Mouse (Mus musculus) midbrain, embryonic 16.5 days (tissue): ENCODE data around the gene Lpar1. TPM values are rescaled to one million over a fixed set of nuclear protein-coding genes. Genes with fewer than 3 reads are reported as not detected.
"Not testable (repeated sequence)": the region's sequence is repeated elsewhere in the genome, so short reads cannot be mapped to it uniquely, and the experiment has no call there.

Experiments used
- ATAC-seq: fragments of 200-750 bp; cut with Nextera tagmentation; 2 replicates; pipeline ENCODE4 v1.8.0; 2017; ENCODE audit warnings: moderate TSS enrichment
- H3K27ac ChIP-seq: fragments of 300-500 bp; sonication (generic); 2 replicates; pipeline ENCODE4 v1.5.1; 2014; ENCODE audit warnings: mild to moderate bottlenecking, low read length, mixed read lengths
- H3K27me3 ChIP-seq: fragments of 300-500 bp; sonication (generic); 2 replicates; pipeline ENCODE4 v1.6.1; 2014; ENCODE audit warnings: low read depth, low read length, mixed read lengths; ENCODE audit not compliant: control insufficient read depth, insufficient read depth
- H3K36me3 ChIP-seq: fragments of 300-500 bp; sonication (generic); 2 replicates; pipeline ENCODE4 v1.6.1; 2014; ENCODE audit warnings: mild to moderate bottlenecking, low read length, moderate library complexity, mixed read lengths; ENCODE audit not compliant: control insufficient read depth, insufficient read depth
- H3K4me1 ChIP-seq: fragments of 300-500 bp; sonication (generic); 2 replicates; pipeline ENCODE4 v1.6.1; 2014; ENCODE audit warnings: mild to moderate bottlenecking, low read length, mixed read lengths; ENCODE audit not compliant: control insufficient read depth, insufficient read depth
- H3K4me2 ChIP-seq: fragments of 300-500 bp; sonication (generic); 2 replicates; pipeline ENCODE4 v1.6.1; 2014; ENCODE audit warnings: mild to moderate bottlenecking, low read length, mixed read lengths
- H3K4me3 ChIP-seq: fragments of 300-500 bp; sonication (generic); 2 replicates; pipeline ENCODE4 v1.5.1; 2014; ENCODE audit warnings: low read depth, mild to moderate bottlenecking, low read length, moderate library complexity, mixed read lengths
- H3K9ac ChIP-seq: fragments of 300-500 bp; sonication (generic); 2 replicates; pipeline ENCODE4 v1.6.1; 2014; ENCODE audit warnings: low read depth, low read length, mixed read lengths
- H3K9me3 ChIP-seq: fragments of 300-500 bp; sonication (generic); replicated peaks from 2 replicates; pipeline ENCODE4 v1.6.1; 2014; ENCODE audit warnings: mild to moderate bottlenecking, low read length, mixed read lengths; ENCODE audit not compliant: control insufficient read depth, poor library complexity, severe bottlenecking
- WGBS: fragments of 180-500 bp; shearing (Covaris S2); extraction: QIAGEN DNeasy Blood & Tissue Kit; methylation state at CpG from one replicate; pipeline ENCODE4 v1.1.7; 2014; 5-methylcytosine and 5-hydroxymethylcytosine counted together
- polyA plus RNA-seq: library from polyadenylated mRNA; unstranded; fragments of >200 nt; fragmentation: Nextera tagmentation; extraction: Ambion mirVana; gene quantifications from 2 replicates; pipeline ENCODE4 v1.2.1, GENCODE M21; 2015

Lpar1 gene
- polyA plus RNA-seq, 1 experiment from 2014 or later: 23.8 TPM

DNA sequence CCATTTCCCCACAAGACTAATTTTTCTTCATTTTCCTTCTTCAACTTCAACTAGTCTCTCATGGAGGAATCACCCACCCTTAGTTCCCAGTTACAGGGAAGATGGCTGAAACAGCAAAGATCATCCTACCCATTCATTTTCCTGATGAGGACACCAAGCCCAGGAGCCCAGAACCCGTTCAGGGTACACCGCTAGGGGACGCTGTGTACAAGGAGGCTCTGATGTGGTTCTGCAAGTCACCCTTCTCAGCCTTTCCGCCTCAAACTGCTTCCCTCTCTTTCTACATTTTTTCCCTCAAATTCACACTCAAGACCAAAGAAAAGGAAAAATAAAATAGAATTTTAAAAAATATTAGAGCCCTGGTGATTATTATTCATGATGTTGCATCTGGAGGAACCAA lies 1.9 kb downstream of the Lpar1 start:
- 8% methylated on average over 4 of the region's 4 CpGs for WGBS
- no peak overlapping the region for H3K9ac ChIP-seq
- H3K36me3 ChIP-seq: no peaks in the 10 kb centered on the region
- peaks cover 10% of the 10 kb centered on the region for H3K4me1 ChIP-seq
- no peaks in the 10 kb centered on the region; the same call in 1 of the 2 replicates for H3K27me3 ChIP-seq
- H3K27ac ChIP-seq: no peak overlapping the region
- H3K4me2 ChIP-seq: peak overlapping the region; percentile 97; the same call in 1 of the 2 replicates
- no peaks in the 10 kb centered on the region for H3K9me3 ChIP-seq
- H3K4me3 ChIP-seq: no peak overlapping the region
- no peak for ATAC-seq

DNA sequence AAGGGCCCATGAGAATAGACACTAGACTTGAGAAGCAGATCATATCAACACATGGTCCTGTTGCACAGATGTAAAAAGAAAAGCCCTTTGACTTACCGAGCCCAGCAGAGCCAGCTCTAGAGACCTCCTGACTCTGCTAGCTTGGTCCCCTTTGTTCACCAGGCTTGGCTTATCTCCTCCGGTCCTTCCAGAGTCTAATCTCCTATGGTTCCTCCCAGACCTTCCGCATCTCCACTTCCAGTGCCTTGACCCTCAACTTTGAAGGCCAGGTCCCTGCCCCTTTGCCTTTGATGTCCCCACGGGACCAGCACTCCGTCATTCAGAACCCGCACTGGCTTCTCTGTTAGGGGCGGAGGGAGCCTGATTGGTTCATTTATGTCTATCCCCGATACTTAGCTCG lies 6.0 kb downstream of the Lpar1 start:
- H3K27ac ChIP-seq: no peak overlapping the region
- H3K36me3 ChIP-seq: no peaks in the 10 kb centered on the region
- WGBS: 73% methylated on average over 9 of the region's 9 CpGs
- no peaks in the 10 kb centered on the region for H3K9me3 ChIP-seq
- no peaks in the 10 kb centered on the region for H3K27me3 ChIP-seq
- H3K9ac ChIP-seq: no peak overlapping the region
- no peak overlapping the region for H3K4me3 ChIP-seq
- no peak for ATAC-seq
- H3K4me1 ChIP-seq: peaks cover 4% of the 10 kb centered on the region; the same call in 1 of the 2 replicates
- no peak overlapping the region for H3K4me2 ChIP-seq

DNA sequence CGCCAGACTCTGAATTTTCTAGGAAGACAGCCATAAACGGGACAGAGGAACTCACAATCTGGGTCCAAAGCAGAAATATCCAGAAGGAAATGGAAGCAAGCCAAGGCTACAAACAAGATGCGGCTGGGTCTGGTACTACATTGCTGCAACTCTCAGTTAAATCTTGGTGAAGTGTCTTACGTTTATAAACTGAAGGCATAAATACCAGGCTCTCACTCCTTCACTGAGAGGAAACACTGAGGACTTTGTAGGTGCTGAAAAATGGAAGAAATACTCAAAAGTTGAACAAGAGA lies 6.5 kb downstream of the Lpar1 start:
- Histone ChIP-seq H3K4me2 (no peak overlapping the region), H3K27me3 (no peaks in the 10 kb centered on the region), H3K4me3 (no peak overlapping the region), H3K36me3 (no peaks in the 10 kb centered on the region), H3K27ac (no peak overlapping the region), H3K9ac (no peak overlapping the region), H3K4me1 (no peaks in the 10 kb centered on the region), H3K9me3 (no peaks in the 10 kb centered on the region)
- 91% methylated on average over 4 of the region's 4 CpGs for WGBS
- no peak for ATAC-seq

DNA sequence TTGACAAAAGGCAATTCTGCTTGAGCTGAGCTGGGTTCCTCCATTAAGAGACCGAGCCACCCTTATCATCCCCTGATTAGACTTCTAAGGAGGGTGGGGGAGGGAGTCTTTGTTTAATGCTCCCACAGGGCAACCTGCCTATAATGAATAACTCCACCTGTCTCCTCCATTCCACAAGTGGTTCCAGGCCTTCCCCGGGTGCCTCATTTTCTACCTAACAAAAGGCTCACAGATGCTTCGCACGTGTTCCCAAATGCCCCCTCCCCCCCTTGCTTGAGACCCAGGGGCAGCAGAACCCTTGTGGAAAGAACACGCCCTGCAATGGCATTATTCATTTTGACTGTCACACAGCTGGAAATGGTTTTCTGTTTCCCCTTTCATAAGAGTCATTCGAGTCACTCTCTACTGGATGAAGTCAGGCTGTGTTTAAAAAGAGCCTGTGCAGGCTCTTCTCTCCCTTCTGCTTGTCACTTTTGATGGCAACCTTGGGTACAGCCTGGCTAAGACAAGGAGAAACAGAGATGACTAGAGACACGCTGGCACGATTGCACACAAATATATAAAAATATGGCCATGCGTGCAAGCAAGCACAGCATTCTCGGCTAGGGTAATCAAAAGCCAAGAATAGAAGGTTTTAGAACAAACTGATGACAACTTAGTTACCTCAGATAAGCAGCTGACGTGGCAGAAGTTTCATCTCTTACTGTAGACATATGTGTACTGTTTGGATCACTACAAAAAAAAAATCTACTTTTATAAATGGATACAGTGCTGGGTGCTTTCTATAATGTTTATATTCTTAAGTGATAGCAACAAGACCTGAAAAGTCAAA lies 7.0 kb downstream of the Lpar1 start:
- no peak for ATAC-seq
- H3K36me3 ChIP-seq: no peaks in the 10 kb centered on the region

DNA sequence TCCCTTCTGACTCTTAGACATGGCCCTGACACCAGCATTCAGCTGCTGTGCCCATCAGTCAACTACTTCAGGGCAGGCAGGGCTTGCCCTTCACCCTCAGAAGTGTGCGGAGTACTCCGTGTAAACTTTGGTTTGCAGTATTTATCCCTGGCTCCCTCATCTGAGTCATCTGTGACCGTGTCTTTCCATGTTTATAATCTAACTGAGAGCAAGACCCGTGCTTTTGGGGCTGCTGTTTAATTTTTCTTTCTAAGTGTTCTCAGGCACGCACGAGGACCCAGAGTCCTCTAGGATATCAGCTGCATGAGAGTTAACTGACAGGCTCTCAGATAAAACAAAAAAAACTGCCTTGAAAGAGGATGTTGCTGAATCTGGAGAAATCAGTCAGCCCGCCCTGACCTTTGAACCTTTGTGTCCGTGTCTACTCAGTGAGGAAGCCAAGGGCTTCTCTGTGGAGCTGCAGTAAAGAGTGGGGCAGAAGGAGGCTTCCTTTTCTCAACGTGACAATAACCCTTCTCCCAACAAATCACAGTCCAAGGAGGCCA lies 7.7 kb downstream of the Lpar1 start:
- H3K4me2 ChIP-seq: no peak overlapping the region
- no peak overlapping the region for H3K27ac ChIP-seq
- ATAC-seq: no peak
- no peak overlapping the region for H3K9ac ChIP-seq
- no peaks in the 10 kb centered on the region for H3K36me3 ChIP-seq
- H3K27me3 ChIP-seq: no peaks in the 10 kb centered on the region
- H3K4me3 ChIP-seq: no peak overlapping the region
- no peaks in the 10 kb centered on the region for H3K4me1 ChIP-seq
- 55% methylated on average over 9 of the region's 9 CpGs for WGBS
- H3K9me3 ChIP-seq: no peaks in the 10 kb centered on the region

More for the DNA sequence above, 7.0 kb downstream of the Lpar1 start:
- H3K27me3 ChIP-seq: no peaks in the 10 kb centered on the region
- H3K4me1 ChIP-seq: no peaks in the 10 kb centered on the region
- H3K9ac ChIP-seq: no peak overlapping the region
- no peak overlapping the region for H3K4me2 ChIP-seq
- 52% methylated on average over 11 of the region's 11 CpGs for WGBS
- no peaks in the 10 kb centered on the region for H3K9me3 ChIP-seq
- H3K27ac ChIP-seq: no peak overlapping the region
- no peak overlapping the region for H3K4me3 ChIP-seq

DNA sequence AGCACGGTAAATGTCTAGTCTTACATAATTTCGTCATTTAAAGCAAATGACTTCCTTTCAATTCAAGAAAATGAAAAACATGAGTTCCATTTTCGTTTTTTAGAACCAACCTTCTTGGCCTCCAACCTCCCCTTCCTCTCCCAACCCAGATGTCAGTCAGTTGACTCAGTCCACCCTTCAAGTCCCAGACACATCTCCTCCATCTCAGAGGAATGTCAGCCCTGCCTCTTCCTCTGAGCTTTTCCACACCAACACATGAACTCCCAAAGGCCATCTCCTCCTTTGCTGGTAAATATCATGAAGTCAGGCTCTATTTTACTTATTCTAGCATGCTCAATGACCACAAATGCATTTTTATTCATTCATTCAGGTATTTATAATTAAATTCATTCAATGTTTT lies 10.5 kb downstream of the Lpar1 start:
- no peaks in the 10 kb centered on the region for H3K4me1 ChIP-seq
- H3K9ac ChIP-seq: no peak overlapping the region
- no peaks in the 10 kb centered on the region for H3K27me3 ChIP-seq
- no peak overlapping the region for H3K4me2 ChIP-seq
- H3K4me3 ChIP-seq: no peak overlapping the region
- H3K9me3 ChIP-seq: no peaks in the 10 kb centered on the region
- 95% methylated on average over 3 of the region's 3 CpGs for WGBS
- ATAC-seq: no peak
- H3K27ac ChIP-seq: no peak overlapping the region
- no peaks in the 10 kb centered on the region for H3K36me3 ChIP-seq

DNA sequence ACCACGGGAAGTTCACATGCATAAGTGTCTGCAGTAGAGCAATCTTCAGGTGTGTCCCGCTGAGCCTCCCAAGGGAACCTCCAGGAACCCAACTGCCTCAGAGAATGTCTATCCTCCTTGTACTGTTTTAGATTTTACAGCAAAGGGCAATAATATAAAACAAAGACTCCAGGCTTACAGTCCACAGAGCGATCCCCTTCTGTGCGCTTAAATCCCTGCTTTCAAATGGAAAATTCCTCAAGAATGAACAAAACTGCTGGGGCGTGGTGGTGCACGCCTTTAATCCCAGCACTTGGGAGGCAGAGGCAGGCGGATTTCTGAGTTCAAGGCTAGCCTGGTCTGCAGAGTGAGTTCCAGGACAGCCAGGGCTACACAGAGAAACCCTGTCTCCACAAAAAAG lies 11.0 kb downstream of the Lpar1 start:
- H3K36me3 ChIP-seq, H3K9ac ChIP-seq, H3K4me3 ChIP-seq, H3K27me3 ChIP-seq, H3K9me3 ChIP-seq, H3K4me2 ChIP-seq, ATAC-seq, H3K4me1 ChIP-seq, H3K27ac ChIP-seq: not testable (repeated sequence)
- 88% methylated on average over 7 of the region's 7 CpGs for WGBS

DNA sequence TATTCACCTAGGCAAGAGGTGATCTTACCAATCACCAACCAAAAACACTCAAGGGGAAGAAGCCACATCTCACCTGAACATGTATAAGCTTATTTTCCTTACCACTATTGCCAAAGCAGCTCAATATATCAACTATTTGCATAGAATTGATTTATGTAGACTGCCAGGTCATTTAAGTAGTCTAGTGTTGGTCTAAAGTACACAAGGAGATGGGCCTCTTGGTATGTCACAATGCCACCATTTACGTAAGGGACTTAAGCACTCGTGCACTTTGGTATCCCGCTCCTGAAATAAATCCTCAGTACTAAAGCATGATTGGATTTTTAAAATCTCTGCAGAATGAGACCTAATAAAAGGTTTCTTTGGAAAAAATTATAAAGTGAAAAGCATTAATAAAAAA lies 12.9 kb downstream of the Lpar1 start:
- H3K27me3 ChIP-seq: no peaks in the 10 kb centered on the region
- no peak for ATAC-seq
- no peak overlapping the region for H3K9ac ChIP-seq
- no peaks in the 10 kb centered on the region for H3K4me1 ChIP-seq
- no peak overlapping the region for H3K27ac ChIP-seq
- WGBS: 93% methylated on average over 3 of the region's 3 CpGs
- no peak overlapping the region for H3K4me3 ChIP-seq
- H3K4me2 ChIP-seq: no peak overlapping the region
- no peaks in the 10 kb centered on the region; the same call in 1 of the 2 replicates for H3K9me3 ChIP-seq
- no peaks in the 10 kb centered on the region for H3K36me3 ChIP-seq

DNA sequence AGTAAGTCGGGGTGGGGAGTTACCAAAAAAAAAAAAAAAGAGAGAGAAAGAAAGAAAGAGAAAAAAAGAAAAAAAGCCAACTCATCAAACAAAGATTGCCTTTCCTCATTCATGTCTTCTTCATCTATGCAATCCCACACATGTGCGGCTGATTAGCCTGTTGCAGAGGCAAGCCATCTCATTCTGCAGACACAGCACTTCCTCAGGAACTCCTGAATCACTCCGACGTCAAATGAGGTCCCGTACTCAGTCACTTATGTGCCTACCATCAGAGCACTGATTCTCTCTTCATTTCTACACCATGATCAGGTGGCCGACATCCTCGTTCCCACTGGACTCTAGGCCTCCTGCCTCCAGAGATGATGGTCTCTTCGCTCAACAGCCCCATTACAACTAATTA lies 13.3 kb downstream of the Lpar1 start:
- H3K36me3 ChIP-seq: no peaks in the 10 kb centered on the region
- H3K4me1 ChIP-seq: no peaks in the 10 kb centered on the region
- 94% methylated on average over 8 of the region's 8 CpGs for WGBS

More for the DNA sequence above, 13.3 kb downstream of the Lpar1 start:
- Histone ChIP-seq H3K4me3 (no peak overlapping the region), H3K27ac (no peak overlapping the region), H3K27me3 (no peaks in the 10 kb centered on the region), H3K9ac (no peak overlapping the region), H3K9me3 (no peaks in the 10 kb centered on the region; the same call in 1 of the 2 replicates), H3K4me2 (no peak overlapping the region)
- ATAC-seq: no peak
